17 mouse cellular contexts compared by ENCODE assay signal in genomic region chr3:129471332-129471731, GRCm38 (mm10).
"Had no signal": no experiment of that assay in that cellular context is flagged by ENCODE, and none has a peak within 500 bp of the region (broad histone marks: within the 10 kb centered on the region; RNA-seq: fewer than 3 reads in every experiment).

No protein-coding gene starts in this region.

- DNase-seq: lung, adult 2 months; lung, postnatal 14 days; lung, postnatal 36 days; midbrain, embryonic 14.5 days; right cerebral cortex, postnatal 14 days; thymus, adult 2 months; thymus, postnatal 25 days; thymus, postnatal 4 days had no signal

- H3K27me3 ChIP-seq: lung, embryonic 15.5 days; megakaryocyte, embryonic 14.5 days; midbrain, embryonic 12.5 days; neural tube, embryonic 12.5 days; stomach, embryonic 15.5 days had no signal

- H3K36me3 ChIP-seq: lung, embryonic 15.5 days; midbrain, embryonic 12.5 days; neural tube, embryonic 12.5 days; stomach, embryonic 15.5 days had no signal

- H3K4me2 ChIP-seq: lung, embryonic 15.5 days; midbrain, embryonic 12.5 days; neural tube, embryonic 12.5 days; stomach, embryonic 15.5 days had no signal

- H3K9me3 ChIP-seq: lung, embryonic 15.5 days; neural tube, embryonic 12.5 days; stomach, embryonic 15.5 days had no signal

- H3K4me1 ChIP-seq: lung, embryonic 15.5 days; midbrain, embryonic 12.5 days; neural tube, embryonic 12.5 days; stomach, embryonic 15.5 days had no signal

- H3K4me3 ChIP-seq: lung, embryonic 15.5 days; megakaryocyte, embryonic 14.5 days; midbrain, embryonic 12.5 days; neural tube, embryonic 12.5 days; stomach, embryonic 15.5 days had no signal

- H3K9ac ChIP-seq: liver, embryonic 14.5 days; lung, embryonic 15.5 days; midbrain, embryonic 12.5 days; neural tube, embryonic 12.5 days; stomach, embryonic 15.5 days had no signal

- H3K27ac ChIP-seq: liver, embryonic 14.5 days; lung, embryonic 15.5 days; macrophage; midbrain, embryonic 12.5 days; neural tube, embryonic 12.5 days; stomach, embryonic 15.5 days; stomach, postnatal 0 days had no signal

- ATAC-seq: lung, postnatal 0 days had no signal
